Mouse (Mus musculus) embryonic facial prominence, embryonic 11.5 days (tissue): ENCODE measurements around the gene Slc9a1. TPM values are rescaled to one million over a fixed set of nuclear protein-coding genes. Genes with fewer than 3 reads are reported as not detected.
A peak's percentile ranks its signal among the peaks of the same experiment; 100 is the strongest.

Experiments
- ATAC-seq: fragments of 200-750 bp; cut with Nextera tagmentation; replicated peaks from 2 replicates; pipeline ENCODE4 v1.8.0; 2017; ENCODE audit warnings: low read depth; ENCODE audit not compliant: insufficient number of reproducible peaks, low FRiP score, low TSS enrichment
- DNase-seq: peaks from one replicate; pipeline ENCODE4 v3.0.0-alpha.2; 2015; ENCODE audit warnings: low spot score
- H3K27ac ChIP-seq: fragments of 300-500 bp; sonication (generic); replicated peaks from 2 replicates; pipeline ENCODE4 v1.5.1; 2014; ENCODE audit warnings: mild to moderate bottlenecking, low read depth, low read length, control low read depth
- H3K27me3 ChIP-seq: fragments of 300-500 bp; sonication (generic); 2 replicates; pipeline ENCODE4 v1.6.1; 2014; ENCODE audit warnings: mild to moderate bottlenecking, low read length, moderate library complexity, mixed read lengths; ENCODE audit not compliant: control insufficient read depth, insufficient read depth
- H3K36me3 ChIP-seq: fragments of 300-500 bp; sonication (generic); replicated peaks from 2 replicates; pipeline ENCODE4 v1.6.1; 2014; ENCODE audit warnings: low read depth, mild to moderate bottlenecking, low read length, moderate library complexity, mixed read lengths; ENCODE audit not compliant: control insufficient read depth, insufficient read depth
- H3K4me1 ChIP-seq: fragments of 300-500 bp; sonication (generic); 2 replicates; pipeline ENCODE4 v1.6.1; 2014; ENCODE audit warnings: low read length, mixed read lengths; ENCODE audit not compliant: control insufficient read depth, insufficient read depth
- H3K4me2 ChIP-seq: fragments of 300-500 bp; sonication (generic); 2 replicates; pipeline ENCODE4 v1.6.1; 2014; ENCODE audit warnings: low read depth, mild to moderate bottlenecking, control low read depth, low read length, moderate library complexity
- H3K4me3 ChIP-seq: fragments of 300-500 bp; sonication (generic); 2 replicates; pipeline ENCODE4 v1.5.1; 2014; ENCODE audit warnings: low read depth, low read length, control low read depth
- H3K9ac ChIP-seq: fragments of 300-500 bp; sonication (generic); replicated peaks from 2 replicates; pipeline ENCODE4 v1.6.1; 2014; ENCODE audit warnings: mild to moderate bottlenecking, control low read depth, low read length
- H3K9me3 ChIP-seq: fragments of 300-500 bp; sonication (generic); replicated peaks from 2 replicates; pipeline ENCODE4 v1.6.1; 2016; ENCODE audit warnings: mild to moderate bottlenecking, low read length, inconsistent platforms, mixed read lengths; ENCODE audit not compliant: control insufficient read depth
- WGBS: fragments of 180-500 bp; shearing (Covaris S2); extraction: QIAGEN DNeasy Blood & Tissue Kit; methylation state at CpG from one replicate; pipeline ENCODE4 v1.1.7; 2014; 5-methylcytosine and 5-hydroxymethylcytosine counted together
- polyA plus RNA-seq: library from polyadenylated mRNA; unstranded; fragments of >200 nt; fragmentation: Nextera tagmentation; extraction: Ambion mirVana; gene quantifications from 2 replicates; pipeline ENCODE4 v1.2.1, GENCODE M21; 2014

Slc9a1 gene
- polyA plus RNA-seq, 1 experiment from 2014 or later, result 4.7 TPM

GRCm38 (mm10) chr4:133379046-133379347 lies 9.5 kb downstream of the Slc9a1 start:
- Histone ChIP-seq H3K4me2 (no peak overlapping the region), H3K36me3 (no peaks in the 10 kb centered on the region), H3K27ac (peak overlapping the region; percentile 65), H3K4me3 (no peak overlapping the region), H3K4me1 (peaks cover 4% of the 10 kb centered on the region; the same call in 1 of the 2 replicates), H3K9ac (peak overlapping the region; percentile 39; the same call in 1 of the 2 replicates), H3K9me3 (no peaks in the 10 kb centered on the region), H3K27me3 (no peaks in the 10 kb centered on the region)
- DNase-seq (no peak), ATAC-seq (0 out of 2 replicates have a peak, but pooled peaks have one; percentile 4)
- 35% methylated on average over 5 of the region's 5 CpGs for WGBS

- no peak overlapping the region for H3K27ac ChIP-seq
- H3K4me2 ChIP-seq, result no peak overlapping the region
- peaks cover 4% of the 10 kb centered on the region; the same call in 1 of the 2 replicates for H3K4me1 ChIP-seq
- H3K27me3 ChIP-seq, result no peaks in the 10 kb centered on the region
- 68% methylated on average over 3 of the region's 3 CpGs for WGBS
- ATAC-seq (no peak), DNase-seq (no peak)
- H3K9me3 ChIP-seq, result no peaks in the 10 kb centered on the region
- H3K9ac ChIP-seq, result no peak overlapping the region
- no peak overlapping the region for H3K4me3 ChIP-seq
- H3K36me3 ChIP-seq, result no peaks in the 10 kb centered on the region
Measured at GRCm38 (mm10) chr4:133379861-133380260, 10.4 kb downstream of the Slc9a1 start.

GRCm38 (mm10) chr4:133380532-133380931 lies 11.0 kb downstream of the Slc9a1 start:
- no peaks in the 10 kb centered on the region for H3K9me3 ChIP-seq
- H3K4me3 ChIP-seq, result no peak overlapping the region
- no peak overlapping the region for H3K4me2 ChIP-seq
- no peak for DNase-seq
- no peak overlapping the region for H3K27ac ChIP-seq
- peaks cover 4% of the 10 kb centered on the region; the same call in 1 of the 2 replicates for H3K4me1 ChIP-seq
- H3K9ac ChIP-seq, result no peak overlapping the region
- 64% methylated on average over 6 of the region's 6 CpGs for WGBS
- ATAC-seq, result no peak
- H3K27me3 ChIP-seq, result no peaks in the 10 kb centered on the region
- H3K36me3 ChIP-seq, result no peaks in the 10 kb centered on the region

GRCm38 (mm10) chr4:133381141-133381540 lies 11.6 kb downstream of the Slc9a1 start:
- WGBS, result 67% methylated on average over 8 of the region's 8 CpGs
- no peak for DNase-seq

GRCm38 (mm10) chr4:133386061-133386797 lies 16.7 kb downstream of the Slc9a1 start:
- Histone ChIP-seq H3K9me3 (no peaks in the 10 kb centered on the region), H3K9ac (no peak overlapping the region), H3K36me3 (no peaks in the 10 kb centered on the region), H3K4me2 (no peak overlapping the region), H3K4me3 (no peak overlapping the region), H3K4me1 (no peaks in the 10 kb centered on the region), H3K27ac (no peak overlapping the region), H3K27me3 (no peaks in the 10 kb centered on the region)
- WGBS, result 75% methylated on average over 7 of the region's 7 CpGs
- DNase-seq (no peak), ATAC-seq (no peak)

More at GRCm38 (mm10) chr4:133381141-133381540, 11.6 kb downstream of the Slc9a1 start:
- Histone ChIP-seq H3K4me1 (peaks cover 4% of the 10 kb centered on the region; the same call in 1 of the 2 replicates), H3K36me3 (no peaks in the 10 kb centered on the region), H3K4me2 (no peak overlapping the region), H3K4me3 (no peak overlapping the region), H3K9ac (no peak overlapping the region), H3K9me3 (no peaks in the 10 kb centered on the region), H3K27ac (no peak overlapping the region), H3K27me3 (no peaks in the 10 kb centered on the region)
- no peak for ATAC-seq

GRCm38 (mm10) chr4:133387053-133387452 lies 17.5 kb downstream of the Slc9a1 start:
- H3K9me3 ChIP-seq, result no peaks in the 10 kb centered on the region
- H3K4me3 ChIP-seq, result no peak overlapping the region
- no peak for ATAC-seq
- no peaks in the 10 kb centered on the region for H3K36me3 ChIP-seq
- no peaks in the 10 kb centered on the region for H3K27me3 ChIP-seq
- no peak overlapping the region for H3K9ac ChIP-seq
- H3K4me1 ChIP-seq, result no peaks in the 10 kb centered on the region
- DNase-seq, result no peak
- H3K27ac ChIP-seq, result no peak overlapping the region
- no peak overlapping the region for H3K4me2 ChIP-seq

GRCm38 (mm10) chr4:133388781-133389552 lies 19.5 kb downstream of the Slc9a1 start:
- Histone ChIP-seq H3K27me3 (no peaks in the 10 kb centered on the region), H3K4me2 (no peak overlapping the region), H3K9me3 (no peaks in the 10 kb centered on the region), H3K4me1 (no peaks in the 10 kb centered on the region), H3K27ac (no peak overlapping the region), H3K36me3 (no peaks in the 10 kb centered on the region), H3K4me3 (no peak overlapping the region), H3K9ac (no peak overlapping the region)
- DNase-seq (no peak), ATAC-seq (no peak)
- WGBS, result 89% methylated on average over 16 of the region's 16 CpGs

GRCm38 (mm10) chr4:133390042-133390441 lies 20.5 kb downstream of the Slc9a1 start:
- DNase-seq, result no peak
- Histone ChIP-seq H3K9ac (no peak overlapping the region), H3K4me2 (no peak overlapping the region), H3K27me3 (no peaks in the 10 kb centered on the region), H3K9me3 (no peaks in the 10 kb centered on the region), H3K4me1 (no peaks in the 10 kb centered on the region), H3K27ac (no peak overlapping the region), H3K36me3 (no peaks in the 10 kb centered on the region), H3K4me3 (no peak overlapping the region)
- WGBS, result 93% methylated on average over 2 of the region's 2 CpGs
- no peak for ATAC-seq
